Mouse (Mus musculus) naive thymus-derived CD4-positive, alpha-beta T cell, adult 2 months (primary cell): ENCODE measurements around the gene Magohb.
"Not testable (repeated sequence)": the region's sequence is repeated elsewhere in the genome, so short reads cannot be mapped to it uniquely, and the experiment has no call there.

Experiments used
- DNase-seq: peaks from one replicate; pipeline ENCODE4 v3.0.0-alpha.2; 2011; ENCODE audit warnings: low read depth

The Magohb gene

DNA sequence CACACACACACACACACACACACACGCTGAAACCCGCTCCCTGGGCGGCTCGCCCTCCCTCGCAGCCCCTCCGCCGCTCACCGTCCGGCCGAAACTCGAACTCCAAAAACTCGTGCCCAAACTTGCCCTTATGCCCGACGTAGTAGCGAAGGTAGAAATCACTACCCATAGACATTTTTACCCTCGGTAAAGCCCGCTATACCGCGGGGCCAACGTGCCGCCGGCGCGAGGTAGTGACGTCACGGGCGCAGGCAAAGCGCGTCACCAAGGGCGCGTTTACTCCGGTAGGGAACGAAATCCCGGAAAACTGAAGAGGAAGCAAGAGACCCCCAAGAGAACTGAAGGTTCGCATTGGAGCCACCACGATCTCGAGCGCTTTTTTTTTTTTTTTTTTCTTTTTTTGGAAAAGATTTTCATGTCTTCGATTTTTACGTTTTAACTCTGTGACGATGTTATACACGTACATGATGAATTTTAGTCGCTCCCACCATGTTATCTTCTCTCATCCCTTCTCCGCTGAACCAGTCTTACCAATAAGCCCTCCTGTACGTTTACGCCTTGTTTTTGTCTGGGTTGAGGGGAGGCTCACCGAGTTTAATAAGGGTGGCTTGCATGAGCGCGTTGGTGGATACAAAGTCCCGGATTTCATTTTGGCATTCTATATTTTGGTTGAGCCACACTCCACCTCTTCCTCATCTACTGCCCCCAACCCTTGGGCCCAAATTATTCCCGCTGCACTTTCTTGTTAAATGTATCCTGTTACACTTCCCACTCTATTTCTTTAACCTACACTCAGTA is at the start of gene Magohb:
Gene Magohb (minus strand): TSS at position 254 of the 798 bp plus-strand sequence.
- DNase-seq: peak; percentile 93

DNA sequence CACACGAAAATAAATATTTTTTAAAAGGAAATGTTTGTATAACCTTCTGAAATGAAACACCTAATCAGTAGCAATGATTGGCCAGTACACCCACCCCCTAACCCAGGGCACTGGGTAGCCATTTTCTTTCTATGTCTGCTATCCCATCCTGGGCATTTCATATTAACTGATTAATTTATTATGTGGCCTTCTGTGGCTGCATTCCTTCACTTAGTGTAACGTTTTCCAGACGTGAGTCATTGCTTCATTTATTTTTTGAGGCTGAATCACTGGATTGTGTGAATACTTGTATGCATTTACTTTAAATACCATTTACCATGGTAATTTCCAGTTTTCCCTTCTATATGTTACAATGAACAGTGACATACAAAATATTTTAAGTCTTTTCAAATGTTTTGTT is 47.0 kb upstream of the Magohb start:
- DNase-seq: no peak

DNA sequence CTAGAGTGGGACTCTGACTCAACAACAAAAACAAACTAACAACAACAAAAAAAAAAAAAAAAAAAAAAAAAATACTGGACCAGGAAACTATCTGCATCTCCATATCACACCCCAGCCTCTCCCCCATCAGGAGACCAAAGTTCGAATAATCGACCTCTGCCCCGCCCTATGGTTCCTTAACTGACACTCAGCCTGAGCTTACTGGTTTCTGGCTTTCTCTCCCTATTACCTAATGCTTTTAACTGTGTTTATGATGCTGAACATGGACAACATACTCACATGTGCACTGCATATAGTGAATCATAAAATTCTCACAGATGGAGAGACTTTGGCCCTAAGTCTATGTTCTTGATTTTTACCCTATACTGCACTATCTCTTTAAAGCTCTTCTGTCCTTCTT is 46.3 kb upstream of the Magohb start:
- no peak for DNase-seq

DNA sequence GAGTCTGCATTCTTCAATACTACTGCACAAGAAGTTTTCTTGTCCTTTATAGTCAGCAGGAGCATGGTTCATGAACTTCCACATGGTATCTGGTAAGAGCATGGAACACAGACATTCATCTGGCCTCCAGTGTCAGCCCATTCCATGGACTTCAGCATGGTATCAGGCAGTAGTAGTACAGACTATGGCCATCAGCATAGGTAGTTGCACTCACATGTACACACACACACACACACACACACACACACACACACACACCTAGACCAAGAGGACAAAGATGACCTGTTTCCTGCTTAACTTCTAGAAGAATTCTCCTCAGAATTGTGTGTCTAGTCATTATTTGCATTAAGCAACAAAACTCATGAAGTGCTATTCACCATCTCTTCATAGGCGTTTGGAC is 45.7 kb upstream of the Magohb start:
- DNase-seq: no peak

DNA sequence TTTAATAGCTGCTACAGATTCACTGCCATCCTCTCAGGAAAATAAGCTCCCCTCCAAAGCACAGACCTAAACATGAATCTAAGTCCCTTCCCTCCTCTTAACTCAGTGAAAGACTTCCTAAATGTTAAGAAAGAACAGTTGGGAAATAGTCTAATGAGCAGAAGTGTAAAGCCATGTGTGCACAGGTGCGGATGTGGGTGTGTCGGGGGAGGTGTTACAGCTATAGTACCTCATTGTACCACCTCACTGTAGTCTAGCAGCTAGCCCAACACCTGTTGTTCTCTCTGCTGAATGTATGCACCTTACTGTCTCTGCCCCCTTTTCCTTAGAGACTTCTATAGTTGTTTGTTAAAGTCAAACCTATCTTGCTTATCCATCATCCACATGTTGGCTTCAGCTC is 34.0 kb upstream of the Magohb start:
- DNase-seq: no peak

DNA sequence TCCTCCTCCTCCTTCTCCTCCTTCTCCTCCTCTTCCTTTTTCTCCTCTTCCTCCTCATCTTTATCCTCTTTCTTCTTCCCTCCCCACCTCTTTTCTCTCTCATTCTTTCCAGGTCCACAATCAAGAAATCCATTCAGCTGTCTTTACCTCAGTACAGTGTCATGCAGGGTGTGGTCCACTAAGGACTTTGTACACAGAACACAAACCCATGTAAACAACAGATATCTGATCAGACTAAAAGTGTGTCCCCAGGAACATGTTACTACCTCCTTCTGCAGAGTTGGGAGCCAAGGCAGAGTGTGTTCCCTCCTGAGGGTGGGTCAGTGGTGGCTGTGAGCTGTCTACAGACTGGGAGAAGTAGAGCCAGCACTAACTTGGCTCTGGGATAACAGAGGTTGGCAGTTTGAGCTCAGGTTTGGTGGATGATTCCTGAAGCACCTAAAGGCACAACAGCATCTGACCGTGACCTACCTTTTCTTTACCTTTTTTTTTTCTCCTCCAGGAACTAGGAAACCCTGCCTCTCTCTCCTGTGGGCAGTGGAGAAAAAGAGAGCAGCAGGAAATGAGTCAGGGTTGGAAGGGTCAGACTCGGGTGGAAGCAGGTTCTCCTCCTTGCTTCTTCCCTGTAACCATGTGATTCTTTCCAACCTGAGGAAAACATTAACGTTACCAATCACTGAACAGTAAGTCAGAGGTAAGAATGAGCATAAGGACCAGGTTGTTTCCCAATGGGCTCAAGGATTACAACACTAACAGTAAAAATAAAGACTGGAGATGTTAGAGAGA is 29.0 kb upstream of the Magohb start:
- no peak for DNase-seq

DNA sequence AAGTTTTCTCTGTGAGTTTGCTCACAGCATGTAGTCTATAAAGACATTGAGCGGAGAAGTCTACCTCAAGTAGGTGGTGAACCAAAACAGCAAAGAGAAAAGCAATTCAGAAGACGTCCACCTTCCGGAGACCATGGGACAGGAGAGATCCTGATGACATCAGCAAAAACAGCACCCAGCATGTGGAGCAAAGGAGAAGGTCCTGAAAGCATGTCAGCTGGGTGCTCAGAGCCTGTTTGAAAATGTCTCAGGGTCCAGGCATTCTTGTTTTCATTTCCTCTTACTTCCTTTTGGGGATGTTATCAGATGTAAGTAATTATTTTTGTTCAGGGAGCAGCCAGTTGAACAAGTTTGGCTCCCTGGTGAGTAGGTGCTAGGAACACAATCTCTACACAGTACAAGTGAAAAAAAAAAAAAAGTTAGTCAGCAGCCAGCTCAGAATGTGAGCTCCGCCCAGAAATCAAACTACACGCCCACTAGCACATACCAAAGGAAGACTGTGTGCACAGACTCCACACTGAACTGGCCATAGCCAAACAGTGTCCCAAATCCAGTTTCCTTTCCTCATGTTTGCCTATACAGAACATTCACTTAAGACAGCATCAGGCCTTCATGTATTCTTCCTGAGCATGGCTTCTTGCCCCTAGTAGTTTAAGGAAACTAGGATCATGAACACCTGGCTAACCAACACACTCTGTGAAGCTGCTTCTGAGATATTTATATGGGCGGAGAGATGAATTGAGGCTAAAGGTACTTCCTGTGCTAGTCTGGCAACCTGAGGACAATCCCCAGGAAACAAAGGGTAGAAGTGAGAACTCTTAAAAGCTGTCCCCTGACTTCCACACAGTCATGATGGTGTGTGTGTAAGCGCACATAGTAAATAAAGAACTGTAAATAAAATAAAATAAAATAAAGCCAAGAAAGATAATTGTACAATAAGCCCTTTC is 23.4 kb upstream of the Magohb start:
- DNase-seq: no peak

DNA sequence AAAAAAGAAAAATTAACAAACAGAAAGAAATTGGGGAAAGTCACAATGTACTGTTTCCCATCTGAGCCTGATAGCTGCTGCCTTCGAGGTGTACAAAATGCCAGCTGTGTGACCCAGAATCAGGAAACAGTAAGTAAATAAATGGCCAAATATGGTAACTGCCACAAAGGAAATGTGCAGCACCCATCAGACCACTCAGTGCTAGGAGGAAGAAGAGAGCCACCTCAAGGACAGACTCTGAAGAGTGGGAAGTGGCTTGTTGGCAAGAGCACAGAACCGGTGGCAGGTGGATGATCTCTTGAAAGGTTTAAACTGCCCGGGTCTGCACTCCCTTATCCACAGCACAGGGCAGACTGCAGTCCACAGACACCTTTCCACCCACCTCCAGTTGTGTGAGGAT is 15.0 kb upstream of the Magohb start:
- no peak for DNase-seq

DNA sequence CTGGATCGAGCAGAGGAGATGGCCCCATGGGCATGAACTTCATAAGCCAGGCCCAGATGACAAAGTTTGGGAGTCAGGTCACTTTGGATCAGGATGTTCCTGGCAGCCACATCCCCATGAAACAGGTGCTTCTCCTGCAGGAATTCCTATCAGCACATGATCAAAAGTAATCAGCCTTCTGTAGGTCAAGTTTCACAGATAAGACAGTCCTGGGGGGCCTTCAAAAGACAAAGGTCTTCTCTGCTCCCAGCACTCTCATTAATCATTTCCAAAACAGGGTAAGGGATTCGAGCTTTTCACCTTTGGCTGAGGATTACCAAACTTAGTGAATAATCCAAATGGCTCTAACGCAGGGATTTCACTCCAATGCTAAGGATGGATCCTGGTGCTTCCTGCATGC is 11.7 kb upstream of the Magohb start:
- no peak for DNase-seq

DNA sequence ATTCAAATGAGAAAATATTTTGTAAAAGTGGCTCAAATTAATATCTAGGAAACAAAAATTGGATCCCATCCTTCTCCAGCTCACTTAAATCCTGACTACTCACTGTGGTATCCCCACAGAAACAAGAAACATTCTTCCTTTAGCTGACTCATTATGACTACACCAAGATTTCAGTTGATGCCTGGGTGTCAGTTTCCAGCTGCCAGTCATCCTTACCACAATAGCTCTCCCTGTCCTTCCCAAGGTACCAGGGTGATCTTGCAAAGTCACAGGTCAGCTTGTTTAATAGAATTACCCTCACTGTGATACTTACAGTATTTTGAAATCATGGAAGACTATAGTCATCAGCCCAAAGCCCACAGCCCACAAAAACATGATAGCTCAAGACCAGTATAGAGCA is 5.5 kb upstream of the Magohb start:
- DNase-seq: no peak

DNA sequence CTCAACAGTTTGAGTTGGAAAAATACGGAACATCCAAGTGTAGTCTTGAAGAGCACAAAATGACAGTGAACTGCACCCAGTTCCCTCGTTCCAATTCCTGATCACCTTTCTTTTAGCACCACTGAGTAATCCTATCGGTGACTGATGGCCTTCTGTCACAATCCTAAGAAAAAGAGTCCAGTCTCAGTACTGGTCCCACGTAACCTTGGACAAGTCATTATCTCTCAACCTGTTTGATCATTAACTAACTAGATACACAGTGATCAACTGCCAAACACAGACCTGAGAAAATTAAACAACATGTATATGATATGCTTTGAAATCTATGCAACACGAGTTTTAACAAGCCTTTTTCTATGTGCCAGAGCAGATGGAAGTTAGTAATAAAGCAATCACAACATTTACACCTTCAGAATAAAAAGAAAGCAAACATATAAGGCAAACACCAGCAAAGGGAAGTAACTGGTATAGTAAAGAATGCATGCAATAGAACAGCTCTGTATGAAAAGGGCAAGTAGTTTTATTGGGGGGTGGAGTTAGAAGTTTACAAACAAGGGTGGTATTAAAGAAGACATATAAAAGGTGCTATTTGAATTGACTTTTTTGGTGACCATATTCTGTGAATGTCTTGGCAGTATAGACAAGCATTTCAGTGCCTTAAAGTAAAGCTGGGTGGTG is 1.5 kb upstream of the Magohb start:
- DNase-seq: peak; percentile 13

DNA sequence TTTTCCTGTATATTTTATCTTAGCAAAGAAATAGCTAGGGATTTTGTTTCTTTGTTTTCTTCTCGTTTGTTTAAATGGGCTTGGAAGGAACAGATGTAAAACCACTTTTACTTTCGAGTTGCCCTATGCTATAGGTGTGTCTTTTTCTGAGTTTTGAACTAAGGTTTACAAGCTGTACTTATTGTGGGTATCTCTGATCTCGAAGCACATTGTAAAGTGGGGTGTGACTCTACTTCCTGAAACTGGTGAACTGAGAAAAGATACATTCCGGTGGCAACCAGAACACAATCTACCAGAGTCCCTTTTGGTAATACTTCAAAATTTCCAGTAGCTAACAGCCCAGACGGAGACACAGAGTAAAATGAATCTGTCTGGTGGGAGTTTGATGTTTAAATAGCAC is 872 bp upstream of the Magohb start:
- DNase-seq: peak; percentile 61

DNA sequence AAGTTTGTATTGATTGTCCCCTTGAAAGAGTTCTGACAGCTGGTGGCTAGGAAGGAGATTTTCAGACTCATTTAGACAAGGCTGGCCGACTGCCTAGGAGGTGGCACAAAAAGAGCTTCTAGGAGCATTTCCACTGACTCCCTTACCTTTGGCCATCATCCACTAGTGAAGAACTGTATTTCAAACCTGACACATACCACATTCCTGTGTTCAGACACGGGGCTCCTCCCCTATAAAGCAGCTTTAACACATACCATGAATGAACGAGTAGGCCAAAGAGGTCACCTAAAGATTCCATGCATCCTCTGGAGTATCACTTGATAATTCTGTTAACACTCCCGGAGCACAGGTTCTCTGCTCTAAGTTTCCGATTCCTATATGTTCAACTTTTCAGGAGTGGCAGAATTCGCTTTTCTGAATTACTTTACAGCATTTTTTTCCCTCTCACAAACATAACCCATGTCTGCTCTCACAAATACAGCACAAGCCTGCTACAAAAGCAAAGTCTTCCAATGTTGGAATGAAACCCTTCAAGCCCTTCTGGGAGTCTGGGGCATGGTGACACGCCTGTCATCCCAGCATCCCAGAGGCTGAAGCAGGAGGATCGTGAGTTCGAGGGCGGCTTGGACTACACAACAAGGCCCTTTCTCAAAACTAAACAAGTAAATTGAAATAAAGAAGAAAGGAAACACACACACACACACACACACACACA is 611 bp downstream of the Magohb start:
- no peak for DNase-seq

DNA sequence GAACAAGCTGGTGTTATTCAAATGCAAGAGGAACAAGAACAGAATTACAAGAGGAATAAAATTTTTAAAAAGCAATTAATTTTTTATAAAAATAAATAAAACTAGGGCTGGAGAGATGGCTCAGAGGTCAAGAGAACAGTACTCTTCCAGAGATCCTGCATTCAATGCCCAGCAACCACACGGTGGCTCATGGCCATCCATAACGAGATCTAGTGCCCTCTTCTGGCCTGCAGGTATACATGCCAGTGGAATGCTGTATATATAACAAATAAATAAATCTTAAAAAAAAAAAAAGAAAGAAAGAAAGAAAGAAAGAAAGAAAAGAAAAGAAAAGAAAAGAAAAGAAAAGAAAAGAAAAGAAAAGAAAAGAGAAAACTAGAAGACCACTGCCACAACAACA is 2.6 kb downstream of the Magohb start:
- peak; percentile 42 for DNase-seq

DNA sequence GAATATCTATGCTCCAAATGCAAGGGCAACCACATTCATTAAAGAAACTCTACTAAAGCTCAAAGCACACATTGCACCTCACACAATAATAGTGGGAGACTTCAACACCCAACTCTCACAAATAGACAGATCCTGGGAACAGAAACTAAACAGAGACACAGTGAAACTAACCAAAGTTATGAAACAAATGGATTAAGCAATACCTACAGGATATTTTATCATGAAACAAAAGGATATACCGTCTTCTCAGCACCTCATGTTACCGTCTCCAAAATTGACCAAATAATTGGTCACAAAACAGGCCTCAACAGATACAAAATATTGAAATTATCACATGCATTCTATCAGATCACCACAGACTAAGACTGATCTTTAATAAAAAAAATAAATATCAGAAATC is 14.9 kb downstream of the Magohb start:
- not testable (repeated sequence) for DNase-seq

DNA sequence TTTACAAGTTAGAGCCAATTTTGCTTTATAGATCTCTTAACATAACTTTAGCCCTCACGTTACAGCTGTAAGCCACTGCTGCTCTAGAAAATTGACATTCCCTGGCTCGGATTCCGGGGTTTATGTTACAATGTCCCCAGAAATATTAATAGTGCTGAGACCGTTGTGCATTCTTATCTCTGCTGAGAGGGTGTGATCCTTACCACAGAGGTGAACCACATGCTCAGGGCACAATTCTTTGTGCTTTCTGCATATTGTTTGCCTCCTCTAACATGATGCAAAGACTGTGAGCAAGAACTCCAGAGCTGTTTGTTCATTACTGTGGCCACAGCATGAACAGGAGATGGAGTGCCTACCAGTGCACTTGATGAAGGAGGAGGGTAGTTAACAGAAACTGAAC is 16.4 kb downstream of the Magohb start:
- no peak for DNase-seq

DNA sequence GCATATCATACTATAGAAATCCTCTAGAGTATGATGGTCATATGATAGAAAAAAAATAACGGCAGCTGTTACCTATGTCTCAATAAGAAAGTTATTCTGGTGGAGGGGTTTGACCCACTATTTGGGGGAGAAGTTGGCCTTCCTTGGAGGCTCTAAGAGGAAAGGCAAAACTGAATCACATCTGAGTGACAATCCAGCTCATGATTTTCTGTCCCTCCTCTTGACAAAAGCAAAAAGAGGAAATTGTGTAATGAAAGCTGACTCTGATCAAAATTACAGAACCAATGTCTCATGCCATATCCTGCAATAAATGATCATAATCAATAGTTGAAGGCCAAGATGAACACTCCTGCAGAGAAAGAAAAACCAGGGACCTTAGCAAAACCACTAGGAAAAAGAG is 20.7 kb downstream of the Magohb start:
- no peak for DNase-seq

DNA sequence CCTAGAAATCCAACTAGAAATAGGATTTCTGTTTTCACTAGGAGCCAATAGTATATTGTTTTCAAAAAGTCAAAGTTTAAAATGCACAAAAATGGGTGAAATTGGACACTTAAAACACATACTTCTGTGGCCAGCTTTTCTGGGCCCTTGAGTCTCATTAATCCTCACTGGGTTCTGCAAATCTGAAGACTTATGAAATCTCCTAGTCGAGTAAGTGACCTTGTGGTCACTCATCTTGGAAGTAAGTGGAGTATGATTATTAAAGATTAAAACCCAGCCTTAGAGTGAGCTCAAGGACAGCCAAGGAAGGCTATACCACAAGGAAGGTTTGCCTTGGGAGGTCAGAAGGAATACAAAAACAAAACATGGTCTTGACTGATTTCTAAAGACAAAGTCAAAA is 22.7 kb downstream of the Magohb start:
- DNase-seq: no peak

DNA sequence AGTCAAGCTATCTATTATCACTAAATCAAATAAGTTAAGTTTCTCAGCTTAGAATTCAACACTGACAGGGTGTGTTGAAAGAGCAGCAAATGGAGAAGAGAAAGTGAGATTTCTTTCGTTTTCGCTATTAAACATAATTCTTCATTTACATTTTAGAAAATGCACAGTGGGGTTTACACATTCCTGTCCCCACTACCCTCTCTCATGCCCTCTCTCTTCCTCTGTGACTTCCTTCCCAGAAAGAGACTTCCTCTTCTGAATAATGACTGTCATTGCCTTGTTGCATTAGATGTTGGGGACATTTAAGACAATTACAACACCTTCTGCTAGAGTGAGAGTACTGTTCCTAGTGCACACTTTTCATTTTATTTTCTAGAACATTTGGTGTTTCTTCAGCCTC is 23.4 kb downstream of the Magohb start:
- no peak for DNase-seq

DNA sequence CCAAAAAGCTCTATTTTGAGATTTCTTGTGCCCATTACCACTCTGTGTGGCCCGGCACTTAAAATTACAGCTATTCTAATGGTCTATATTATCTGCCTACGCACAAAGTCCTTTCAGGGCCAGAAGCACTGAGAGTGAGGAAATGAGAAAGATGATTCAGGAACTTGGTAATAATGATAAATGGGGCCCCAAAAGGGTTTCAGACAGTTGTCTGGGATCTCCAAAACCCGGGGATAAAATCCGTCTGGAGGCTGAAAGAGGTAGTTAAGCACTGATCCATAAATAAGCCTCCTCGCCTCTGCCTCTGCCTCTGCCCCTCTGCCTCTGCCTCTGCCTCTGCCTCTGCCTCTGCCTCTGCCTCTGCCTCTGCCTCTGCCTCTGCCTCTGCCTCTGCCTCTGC is 28.9 kb downstream of the Magohb start:
- DNase-seq: no peak

DNA sequence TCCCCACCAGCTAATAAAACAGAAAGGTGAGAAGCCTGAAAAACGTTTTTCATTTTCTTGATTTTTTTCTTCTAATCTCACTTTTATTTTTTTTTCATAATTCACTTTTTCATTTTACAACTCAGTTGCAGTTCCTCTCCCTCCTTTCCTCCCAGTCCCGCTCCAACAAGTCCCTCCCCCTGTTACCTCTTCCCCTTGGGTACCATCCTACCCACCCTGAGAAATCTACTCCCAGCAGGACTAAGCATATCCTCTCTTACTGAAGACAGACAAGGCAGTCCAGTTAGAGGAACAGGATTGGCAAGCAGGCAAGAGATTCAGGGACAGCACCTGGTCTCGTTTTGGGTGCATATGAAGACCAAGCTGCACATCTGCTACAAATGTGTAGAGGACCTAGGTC is 30.3 kb downstream of the Magohb start:
- no peak for DNase-seq
